Mouse (Mus musculus): ENCODE data around the gene Tmem117. TPM values are rescaled to one million over a fixed set of nuclear protein-coding genes. Genes with fewer than 3 reads are reported as not detected.
A peak's percentile ranks its signal among the peaks of the same experiment; 100 is the strongest.

Gene Tmem117
- polyA plus RNA-seq, 1 experiment from 2014 or later: 2.3 TPM

GRCm38 (mm10) chr15:95028862-95029486 lies 399.9 kb downstream of the Tmem117 start:
- no peak overlapping the region for H3K9ac ChIP-seq (ENCODE audit: low read length)
- H3K27ac ChIP-seq (ENCODE audit: low read depth, low read length): no peak overlapping the region
- H3K36me3 ChIP-seq (ENCODE audit: control insufficient read depth, insufficient read depth, low read length): no peaks in the 10 kb centered on the region
- H3K4me1 ChIP-seq (ENCODE audit: control insufficient read depth, insufficient read depth, low read length): peaks cover 3% of the 10 kb centered on the region; the same call in 1 of the 2 replicates
- 16% methylated on average over 13 of the region's 13 CpGs for WGBS
- no peaks in the 10 kb centered on the region for H3K9me3 ChIP-seq (replicated peaks; ENCODE audit: control insufficient read depth, low read length)
- H3K27me3 ChIP-seq (replicated peaks; ENCODE audit: control insufficient read depth, insufficient read depth, low read length): no peaks in the 10 kb centered on the region
- ATAC-seq (peak; percentile 84), DNase-seq (ENCODE audit: low spot score) (peak; percentile 77)
- H3K4me2 ChIP-seq (ENCODE audit: low read length): 0 out of 2 replicates have a peak overlapping the region, but pooled peaks have one; percentile 4
- H3K4me3 ChIP-seq (ENCODE audit: low read depth, low read length): no peak overlapping the region

DNA sequence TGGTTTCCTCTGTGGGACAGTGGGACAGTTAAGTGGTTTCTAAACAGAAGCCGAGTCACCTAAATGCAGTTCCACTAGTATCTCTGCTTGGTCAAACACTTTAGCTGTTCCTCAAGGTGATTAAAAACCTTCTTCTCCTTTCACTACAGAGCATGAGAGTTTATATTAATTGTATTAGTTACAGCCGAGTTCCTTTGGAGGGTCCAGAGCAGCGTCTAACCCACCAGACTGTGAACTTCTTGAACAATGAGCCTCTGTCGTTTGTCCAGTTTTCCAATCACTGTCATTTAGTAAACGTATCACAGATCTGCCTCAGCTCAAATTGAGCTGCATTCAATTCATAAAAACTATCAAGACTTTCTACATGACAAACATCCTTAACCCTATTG lies 400.4 kb downstream of the Tmem117 start:
- no peaks in the 10 kb centered on the region for H3K9me3 ChIP-seq (replicated peaks; ENCODE audit: control insufficient read depth, low read length)
- WGBS: 34% methylated on average over 5 of the region's 5 CpGs
- H3K4me3 ChIP-seq (ENCODE audit: low read depth, low read length): no peak overlapping the region
- no peak overlapping the region for H3K4me2 ChIP-seq (ENCODE audit: low read length)
- H3K27me3 ChIP-seq (replicated peaks; ENCODE audit: control insufficient read depth, insufficient read depth, low read length): no peaks in the 10 kb centered on the region
- no peak overlapping the region for H3K9ac ChIP-seq (ENCODE audit: low read length)
- DNase-seq (ENCODE audit: low spot score) (no peak), ATAC-seq (no peak)
- no peaks in the 10 kb centered on the region for H3K36me3 ChIP-seq (ENCODE audit: control insufficient read depth, insufficient read depth, low read length)
- H3K4me1 ChIP-seq (ENCODE audit: control insufficient read depth, insufficient read depth, low read length): peaks cover 3% of the 10 kb centered on the region; the same call in 1 of the 2 replicates
- H3K27ac ChIP-seq (ENCODE audit: low read depth, low read length): no peak overlapping the region

GRCm38 (mm10) chr15:95042437-95042836 lies 413.4 kb downstream of the Tmem117 start:
- Histone ChIP-seq H3K9me3 (replicated peaks; ENCODE audit: control insufficient read depth, low read length) (no peaks in the 10 kb centered on the region), H3K4me1 (ENCODE audit: control insufficient read depth, insufficient read depth, low read length) (peaks cover 3% of the 10 kb centered on the region; the same call in 1 of the 2 replicates), H3K27ac (ENCODE audit: low read depth, low read length) (no peak overlapping the region), H3K4me2 (ENCODE audit: low read length) (no peak overlapping the region), H3K27me3 (replicated peaks; ENCODE audit: control insufficient read depth, insufficient read depth, low read length) (no peaks in the 10 kb centered on the region), H3K9ac (ENCODE audit: low read length) (no peak overlapping the region), H3K36me3 (ENCODE audit: control insufficient read depth, insufficient read depth, low read length) (no peaks in the 10 kb centered on the region), H3K4me3 (ENCODE audit: low read depth, low read length) (no peak overlapping the region)
- ATAC-seq: no peak
- 87% methylated on average over 9 of the region's 9 CpGs for WGBS
- DNase-seq (ENCODE audit: low spot score): no peak

DNA sequence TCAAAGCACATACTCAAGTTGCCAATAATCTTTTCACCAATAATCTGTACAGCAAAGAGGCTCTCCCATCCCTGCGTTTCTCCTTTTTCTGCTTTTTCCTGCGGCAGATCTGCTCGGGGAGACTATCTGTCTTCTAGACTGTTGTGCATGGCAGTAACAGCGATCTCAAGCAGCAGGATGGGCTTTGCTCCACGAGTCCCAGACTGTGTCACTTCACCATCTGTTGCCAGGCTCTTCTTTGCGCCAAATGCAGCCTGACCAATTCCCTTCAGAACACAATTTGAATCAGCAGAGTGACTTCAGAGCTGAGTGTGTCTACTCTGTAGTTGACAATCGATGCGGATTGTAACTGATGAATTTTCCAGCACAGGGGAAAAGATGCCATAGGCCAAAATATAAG lies 415.0 kb downstream of the Tmem117 start:
- H3K27me3 ChIP-seq (replicated peaks; ENCODE audit: control insufficient read depth, insufficient read depth, low read length): no peaks in the 10 kb centered on the region
- H3K4me3 ChIP-seq (ENCODE audit: low read depth, low read length): no peak overlapping the region
- no peaks in the 10 kb centered on the region for H3K36me3 ChIP-seq (ENCODE audit: control insufficient read depth, insufficient read depth, low read length)
- no peak overlapping the region for H3K4me2 ChIP-seq (ENCODE audit: low read length)
- no peak overlapping the region for H3K27ac ChIP-seq (ENCODE audit: low read depth, low read length)
- no peaks in the 10 kb centered on the region for H3K9me3 ChIP-seq (replicated peaks; ENCODE audit: control insufficient read depth, low read length)
- H3K9ac ChIP-seq (ENCODE audit: low read length): no peak overlapping the region
- ATAC-seq: peak; percentile 48; the same call in 1 of the 2 replicates
- peak; percentile 66 for DNase-seq (ENCODE audit: low spot score)
- H3K4me1 ChIP-seq (ENCODE audit: control insufficient read depth, insufficient read depth, low read length): peaks cover 3% of the 10 kb centered on the region; the same call in 1 of the 2 replicates
- WGBS: 67% methylated on average over 8 of the region's 8 CpGs

DNA sequence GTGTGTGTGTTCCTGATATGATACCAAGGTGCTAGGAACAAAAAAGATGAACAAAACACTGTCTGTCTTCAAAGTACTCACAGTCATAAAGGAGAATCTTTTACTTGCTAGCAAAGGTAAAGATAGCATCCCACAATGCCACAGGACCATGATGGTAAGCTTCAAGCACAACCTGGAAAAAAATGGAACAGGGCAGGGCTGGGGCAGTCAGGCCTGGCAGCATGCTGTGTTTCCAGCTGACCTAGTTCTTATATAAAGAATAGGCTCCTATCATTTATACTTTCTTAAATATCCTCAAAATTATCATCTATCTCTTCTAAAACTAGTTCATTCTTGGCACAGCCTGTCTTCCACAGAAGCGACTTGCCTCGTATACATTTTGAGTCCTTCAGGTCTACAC lies 418.5 kb downstream of the Tmem117 start:
- Histone ChIP-seq H3K4me3 (ENCODE audit: low read depth, low read length) (no peak overlapping the region), H3K36me3 (ENCODE audit: control insufficient read depth, insufficient read depth, low read length) (no peaks in the 10 kb centered on the region), H3K9ac (ENCODE audit: low read length) (no peak overlapping the region), H3K9me3 (replicated peaks; ENCODE audit: control insufficient read depth, low read length) (no peaks in the 10 kb centered on the region), H3K27me3 (replicated peaks; ENCODE audit: control insufficient read depth, insufficient read depth, low read length) (no peaks in the 10 kb centered on the region), H3K27ac (ENCODE audit: low read depth, low read length) (no peak overlapping the region), H3K4me2 (ENCODE audit: low read length) (no peak overlapping the region), H3K4me1 (ENCODE audit: control insufficient read depth, insufficient read depth, low read length) (peaks cover 3% of the 10 kb centered on the region; the same call in 1 of the 2 replicates)
- no peak for DNase-seq (ENCODE audit: low spot score)
- ATAC-seq: no peak
- WGBS: 96% methylated on average over 2 of the region's 2 CpGs

GRCm38 (mm10) chr15:95049171-95049729 lies 420.2 kb downstream of the Tmem117 start:
- Histone ChIP-seq H3K9ac (ENCODE audit: low read length) (no peak overlapping the region), H3K4me2 (ENCODE audit: low read length) (no peak overlapping the region), H3K4me1 (ENCODE audit: control insufficient read depth, insufficient read depth, low read length) (no peaks in the 10 kb centered on the region; the same call in 1 of the 2 replicates), H3K27me3 (replicated peaks; ENCODE audit: control insufficient read depth, insufficient read depth, low read length) (no peaks in the 10 kb centered on the region), H3K9me3 (replicated peaks; ENCODE audit: control insufficient read depth, low read length) (no peaks in the 10 kb centered on the region), H3K4me3 (ENCODE audit: low read depth, low read length) (no peak overlapping the region), H3K27ac (ENCODE audit: low read depth, low read length) (no peak overlapping the region), H3K36me3 (ENCODE audit: control insufficient read depth, insufficient read depth, low read length) (no peaks in the 10 kb centered on the region)
- ATAC-seq: no peak
- 67% methylated on average over 6 of the region's 6 CpGs for WGBS
- DNase-seq (ENCODE audit: low spot score): no peak

- ATAC-seq (no peak), DNase-seq (ENCODE audit: low spot score) (peak; percentile 41)
- no peaks in the 10 kb centered on the region for H3K36me3 ChIP-seq (ENCODE audit: control insufficient read depth, insufficient read depth, low read length)
- no peaks in the 10 kb centered on the region for H3K4me1 ChIP-seq (ENCODE audit: control insufficient read depth, insufficient read depth, low read length)
- H3K9ac ChIP-seq (ENCODE audit: low read length): no peak overlapping the region
- no peaks in the 10 kb centered on the region for H3K27me3 ChIP-seq (replicated peaks; ENCODE audit: control insufficient read depth, insufficient read depth, low read length)
- H3K27ac ChIP-seq (ENCODE audit: low read depth, low read length): no peak overlapping the region
- no peak overlapping the region for H3K4me2 ChIP-seq (ENCODE audit: low read length)
- no peaks in the 10 kb centered on the region for H3K9me3 ChIP-seq (replicated peaks; ENCODE audit: control insufficient read depth, low read length)
- no peak overlapping the region for H3K4me3 ChIP-seq (ENCODE audit: low read depth, low read length)
- 18% methylated on average over 8 of the region's 8 CpGs for WGBS
These were observed 426.1 kb downstream of the Tmem117 start for GRCm38 (mm10) chr15:95055081-95055650.

DNA sequence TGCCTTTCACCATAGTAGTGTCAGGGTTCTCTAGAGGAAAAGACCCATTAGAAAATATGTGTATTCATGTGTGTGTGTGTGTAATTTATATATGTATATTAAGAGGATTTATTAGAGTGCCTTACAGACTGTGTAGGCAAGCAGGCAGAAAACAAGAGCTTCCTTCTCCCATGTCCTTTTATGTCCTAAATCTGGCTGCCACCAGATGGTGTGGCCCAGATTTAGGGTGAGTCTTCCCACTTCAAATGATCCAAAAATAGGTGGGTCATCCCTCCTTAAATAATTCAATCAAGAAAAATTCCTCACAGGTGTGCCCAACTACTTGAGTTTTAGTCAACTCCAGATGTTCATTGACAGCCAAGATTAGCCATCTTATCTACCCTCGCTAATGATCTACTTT lies 439.0 kb downstream of the Tmem117 start:
- DNase-seq (ENCODE audit: low spot score) (no peak), ATAC-seq (no peak)
- no peaks in the 10 kb centered on the region for H3K9me3 ChIP-seq (replicated peaks; ENCODE audit: control insufficient read depth, low read length)
- H3K4me2 ChIP-seq (ENCODE audit: low read length): no peak overlapping the region
- H3K36me3 ChIP-seq (ENCODE audit: control insufficient read depth, insufficient read depth, low read length): no peaks in the 10 kb centered on the region
- no peaks in the 10 kb centered on the region for H3K4me1 ChIP-seq (ENCODE audit: control insufficient read depth, insufficient read depth, low read length)
- 89% methylated on average over 1 of the region's 1 CpGs for WGBS
- H3K27ac ChIP-seq (ENCODE audit: low read depth, low read length): no peak overlapping the region
- no peak overlapping the region for H3K4me3 ChIP-seq (ENCODE audit: low read depth, low read length)
- H3K27me3 ChIP-seq (replicated peaks; ENCODE audit: control insufficient read depth, insufficient read depth, low read length): no peaks in the 10 kb centered on the region
- no peak overlapping the region for H3K9ac ChIP-seq (ENCODE audit: low read length)

DNA sequence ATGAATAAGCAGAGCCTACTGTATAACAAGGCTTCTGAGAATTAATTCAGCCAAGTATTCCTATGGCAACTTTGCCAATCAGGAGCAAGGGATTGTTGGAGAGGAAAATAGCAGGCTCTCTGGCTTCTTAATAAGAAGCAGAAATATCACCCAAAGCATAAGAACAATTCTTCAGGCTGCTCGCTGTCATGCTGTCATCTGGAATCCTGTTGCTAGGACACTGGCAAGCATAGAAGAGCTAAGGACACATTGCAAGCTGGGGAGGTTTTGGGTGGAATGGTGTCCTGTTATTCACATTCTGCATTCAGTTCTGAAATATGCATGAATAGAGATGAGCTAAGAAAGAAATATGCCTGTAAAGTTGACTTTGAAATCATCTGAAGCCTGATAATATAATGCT lies 439.8 kb downstream of the Tmem117 start:
- H3K4me1 ChIP-seq (ENCODE audit: control insufficient read depth, insufficient read depth, low read length): no peaks in the 10 kb centered on the region
- no peaks in the 10 kb centered on the region for H3K27me3 ChIP-seq (replicated peaks; ENCODE audit: control insufficient read depth, insufficient read depth, low read length)
- no peak overlapping the region for H3K9ac ChIP-seq (ENCODE audit: low read length)
- H3K36me3 ChIP-seq (ENCODE audit: control insufficient read depth, insufficient read depth, low read length): no peaks in the 10 kb centered on the region
- no peak for ATAC-seq
- no peak overlapping the region for H3K4me2 ChIP-seq (ENCODE audit: low read length)
- WGBS: 79% methylated on average over 1 of the region's 1 CpGs
- no peaks in the 10 kb centered on the region for H3K9me3 ChIP-seq (replicated peaks; ENCODE audit: control insufficient read depth, low read length)
- H3K27ac ChIP-seq (ENCODE audit: low read depth, low read length): no peak overlapping the region
- no peak for DNase-seq (ENCODE audit: low spot score)
- no peak overlapping the region for H3K4me3 ChIP-seq (ENCODE audit: low read depth, low read length)

Measured in forebrain, embryonic 14.5 days (tissue).